Mouse (Mus musculus) small intestine, adult 2 months (tissue): ENCODE measurements around the gene Kcnj10.

Experiments
- CTCF ChIP-seq: fragments of 200-500 bp; IDR thresholded peaks from 2 replicates; pipeline ENCODE4 v1.5.1; 2012; ENCODE audit warnings: low read depth, mild to moderate bottlenecking, control low read depth, inconsistent platforms, low read length, moderate library complexity, mixed read lengths; ENCODE audit not compliant: insufficient replicate concordance, insufficient read length; ENCODE audit errors: extremely low read depth
- POLR2A ChIP-seq: fragments of 200-500 bp; IDR thresholded peaks from 2 replicates; pipeline ENCODE4 v1.6.1; 2012; ENCODE audit warnings: low read depth, mild to moderate bottlenecking, control low read depth, inconsistent platforms, low read length, moderate library complexity

DNA sequence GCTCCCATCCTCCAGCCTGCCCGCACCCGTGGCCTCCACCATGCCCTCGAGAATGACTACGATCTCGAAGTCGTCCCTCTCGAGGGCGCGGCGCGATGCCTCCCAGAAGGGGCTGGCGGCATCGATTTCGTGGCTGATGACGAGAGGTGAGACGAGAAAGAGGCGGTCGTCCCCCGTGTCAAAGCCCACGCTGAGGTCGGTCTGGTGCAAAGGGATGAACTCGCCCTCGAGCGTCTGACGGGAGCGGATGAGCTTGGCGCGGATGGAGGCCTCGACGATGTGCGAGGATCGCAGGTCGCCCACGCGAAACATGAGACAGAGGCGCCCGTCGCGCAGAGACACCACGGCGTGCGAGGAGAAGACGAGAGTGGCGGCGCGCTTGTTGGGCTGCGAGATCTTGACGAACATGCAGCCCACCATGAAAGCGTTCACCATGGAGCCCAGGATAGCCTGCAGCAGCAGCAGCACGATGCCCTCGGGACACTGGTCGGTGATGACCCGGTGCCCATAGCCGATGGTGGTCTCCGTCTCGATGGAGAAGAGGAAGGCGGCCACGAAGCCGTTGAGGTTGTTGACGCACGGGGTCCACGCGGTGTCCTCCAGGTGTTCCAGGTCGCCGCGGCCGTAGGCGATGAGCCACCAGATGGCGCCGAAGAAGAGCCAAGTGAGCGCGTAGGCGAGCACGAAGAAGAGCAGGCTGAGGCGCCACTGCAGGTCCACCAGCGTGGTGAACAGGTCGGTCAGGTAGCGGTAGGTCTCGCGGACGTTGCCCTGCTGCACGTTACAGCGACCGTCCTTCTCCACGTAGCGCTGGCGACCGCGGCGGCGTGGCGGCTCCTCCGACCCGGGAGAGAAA is 15.1 kb upstream of the Kcnj10 start:
- TF ChIP-seq POLR2A (no peak), CTCF (peak; percentile 53)
